Mouse (Mus musculus): ENCODE results near the gene Pdlim7.

GRCm38 (mm10) chr13:55470372-55470771 is 43.1 kb downstream of the Pdlim7 start:
- no peak for TF ChIP-seq POLR2A (IDR thresholded peaks at IDR 0.05; ENCODE audit: borderline replicate concordance, extremely low read depth, low read depth, low read length)
- no peak for TF ChIP-seq CTCF (IDR thresholded peaks at IDR 0.05; ENCODE audit: insufficient read depth, low read length)
